Mouse (Mus musculus) common myeloid progenitor, adult 5-6 weeks (primary cell): ENCODE measurements around the gene Hist1h2bb. TPM values are rescaled to one million over a fixed set of nuclear protein-coding genes. Genes with fewer than 3 reads are reported as not detected.
A peak's percentile ranks its signal among the peaks of the same experiment; 100 is the strongest.
"Not testable (repeated sequence)": the region's sequence is repeated elsewhere in the genome, so short reads cannot be mapped to it uniquely, and the experiment has no call there.

ENCODE experiments used
- ATAC-seq: replicated peaks from 2 replicates; pipeline ENCODE4 v1.8.0; 2016; ENCODE audit warnings: low read depth, mild to moderate bottlenecking, moderate TSS enrichment, inconsistent platforms; ENCODE audit not compliant: poor library complexity, severe bottlenecking
- total RNA-seq: library from RNA; stranded (forward); fragments of 200-1000, 187-1606 nt; gene quantifications from 2 replicates; pipeline ENCODE4 v1.2.3, GENCODE M21; 2017

Hist1h2bb gene
- total RNA-seq, 1 experiment from 2014 or later: 2,989 TPM

- ATAC-seq: peak; percentile 31
Measured at GRCm38 (mm10) chr13:23760972-23761864, 14.7 kb downstream of the Hist1h2bb start, which contains the start of gene Hist1h4a. Gene Hist1h4a, minus strand, starts transcription at chr13:23761230.

- ATAC-seq: peak; percentile 39
Measured at GRCm38 (mm10) chr13:23761871-23762821, 15.6 kb downstream of the Hist1h2bb start, which contains the start of gene Hist1h3a. Gene Hist1h3a, minus strand, starts transcription at chr13:23762386.

- ATAC-seq: no peak
Measured at GRCm38 (mm10) chr13:23763242-23763585, 16.7 kb downstream of the Hist1h2bb start.

- ATAC-seq: peak; percentile 45
Measured at GRCm38 (mm10) chr13:23763586-23764323, 17.2 kb downstream of the Hist1h2bb start, which contains the start of gene Hist1h1a. Gene Hist1h1a, plus strand, starts transcription at chr13:23763666.

- no peak for ATAC-seq
Measured at GRCm38 (mm10) chr13:23764324-23765171, 18.0 kb downstream of the Hist1h2bb start.

GRCm38 (mm10) chr13:23765172-23765513, 18.6 kb downstream of the Hist1h2bb start:
- ATAC-seq: no peak

GRCm38 (mm10) chr13:23766772-23767171, 20.2 kb downstream of the Hist1h2bb start:
- ATAC-seq: no peak

- peak; percentile 52 for ATAC-seq
Measured at GRCm38 (mm10) chr13:23768834-23769397, 22.4 kb downstream of the Hist1h2bb start.

GRCm38 (mm10) chr13:23769613-23770012, 23.1 kb downstream of the Hist1h2bb start, which contains the start of gene Trim38:
Gene Trim38, plus strand, starts transcription at chr13:23769913.
- not testable (repeated sequence) for ATAC-seq

- peak; percentile 80 for ATAC-seq
Measured at GRCm38 (mm10) chr13:23772561-23773313, 26.2 kb downstream of the Hist1h2bb start.

- no peak for ATAC-seq
Measured at GRCm38 (mm10) chr13:23778339-23778738, 31.8 kb downstream of the Hist1h2bb start.

GRCm38 (mm10) chr13:23779025-23779424, 32.5 kb downstream of the Hist1h2bb start:
- no peak for ATAC-seq

GRCm38 (mm10) chr13:23792520-23792919, 46.0 kb downstream of the Hist1h2bb start:
- peak; percentile 87 for ATAC-seq

Other genes starting within 250 kb of the Hist1h2bb start
- 1,499 and 1,774 TPM in 2 replicates for gene Hist1h4h, start 215.7 kb upstream of the Hist1h2bb start, total RNA-seq
- 1,142 and 1,285 TPM in 2 replicates for gene Hist1h2af, start 212.8 kb upstream of the Hist1h2bb start, total RNA-seq
- 199 and 205 TPM in 2 replicates for gene Hist1h3g, start 211.3 kb upstream of the Hist1h2bb start, total RNA-seq
- gene Hist1h2bh, start 203.3 kb upstream of the Hist1h2bb start, total RNA-seq: 91.4 and 108 TPM in 2 replicates
- gene Hist1h3f, start 202.7 kb upstream of the Hist1h2bb start, total RNA-seq: 186 and 196 TPM in 2 replicates
- 2,800 and 2,993 TPM in 2 replicates for gene Hist1h4f, start 195.1 kb upstream of the Hist1h2bb start, total RNA-seq
- 92.5 and 96.4 TPM in 2 replicates for gene Hist1h1d, start 193.5 kb upstream of the Hist1h2bb start, total RNA-seq
- gene Hist1h3e, start 184.4 kb upstream of the Hist1h2bb start, total RNA-seq: 574 and 671 TPM in 2 replicates
- 336 and 401 TPM in 2 replicates for gene Hist1h2ae, start 175.5 kb upstream of the Hist1h2bb start, total RNA-seq
- gene Hist1h2bg, start 175.3 kb upstream of the Hist1h2bb start, total RNA-seq: 1,313 and 1,586 TPM in 2 replicates
- 558 and 569 TPM in 2 replicates for gene Hist1h2bf, start 172.5 kb upstream of the Hist1h2bb start, total RNA-seq
- gene Hist1h2ad, start 172.4 kb upstream of the Hist1h2bb start, total RNA-seq: 127 and 293 TPM in 2 replicates
- gene Hist1h3d, start 171.0 kb upstream of the Hist1h2bb start, total RNA-seq: 98.2 and 137 TPM in 2 replicates
- 1,514 and 1,667 TPM in 2 replicates for gene Hist1h4d, start 165.1 kb upstream of the Hist1h2bb start, total RNA-seq
- gene Hist1h2be, start 125.6 kb upstream of the Hist1h2bb start, total RNA-seq: 92.7 and 94.2 TPM in 2 replicates
- 314 and 326 TPM in 2 replicates for gene Hist1h1e, start 124.2 kb upstream of the Hist1h2bb start, total RNA-seq
- gene Hist1h2ac, start 62.8 kb upstream of the Hist1h2bb start, total RNA-seq: 114 and 119 TPM in 2 replicates
- 224 and 276 TPM in 2 replicates for gene Hist1h2bc, start 62.5 kb upstream of the Hist1h2bb start, total RNA-seq
- gene Hist1h1t, start 50.9 kb upstream of the Hist1h2bb start, total RNA-seq: 0.55 and 3.1 TPM in 2 replicates
- gene Hist1h4c, start 48.3 kb upstream of the Hist1h2bb start, total RNA-seq: 434 and 555 TPM in 2 replicates
- gene Hfe, start 35.9 kb upstream of the Hist1h2bb start, total RNA-seq: 3.6 and 4.3 TPM in 2 replicates
- gene Hist1h1c, start 7.9 kb upstream of the Hist1h2bb start, total RNA-seq: 753 and 796 TPM in 2 replicates
- 801 and 823 TPM in 2 replicates for gene Hist1h3c, start 1.1 kb upstream of the Hist1h2bb start, total RNA-seq
- gene Hist1h2ab, start 4.4 kb downstream of the Hist1h2bb start, total RNA-seq: 2,765 and 2,805 TPM in 2 replicates
- 689 and 718 TPM in 2 replicates for gene Hist1h3b, start 5.5 kb downstream of the Hist1h2bb start, total RNA-seq
- gene Hist1h4b, start 10.3 kb downstream of the Hist1h2bb start, total RNA-seq: 676 and 902 TPM in 2 replicates
- 597 and 703 TPM in 2 replicates for gene Hist1h4a, start 14.5 kb downstream of the Hist1h2bb start, total RNA-seq
- 599 and 655 TPM in 2 replicates for gene Hist1h3a, start 15.7 kb downstream of the Hist1h2bb start, total RNA-seq
- gene Hist1h1a, start 16.9 kb downstream of the Hist1h2bb start, total RNA-seq: 2,071 and 2,536 TPM in 2 replicates
- not detected in 2 replicates for gene Trim38, start 23.2 kb downstream of the Hist1h2bb start, total RNA-seq
- not detected in 2 replicates for gene Slc17a2, start 60.3 kb downstream of the Hist1h2bb start, total RNA-seq
- gene Slc17a3, start 92.7 kb downstream of the Hist1h2bb start, total RNA-seq: not detected in 2 replicates
- not detected in 2 replicates for gene Slc17a1, start 121.0 kb downstream of the Hist1h2bb start, total RNA-seq
- gene Slc17a4, start 168.3 kb downstream of the Hist1h2bb start, total RNA-seq: 0.46 TPM in 1 of 2 replicates, not detected in the other
- gene Hist1h2ba, start 187.4 kb downstream of the Hist1h2bb start, total RNA-seq: not detected in 2 replicates
- not detected in 2 replicates for gene Hist1h2aa, start 187.7 kb downstream of the Hist1h2bb start, total RNA-seq
- gene Scgn, start 244.5 kb downstream of the Hist1h2bb start, total RNA-seq: not detected in 2 replicates